Mouse (Mus musculus): ENCODE data around the gene Pck2. TPM values are rescaled to one million over a fixed set of nuclear protein-coding genes. Genes with fewer than 3 reads are reported as not detected.

The Pck2 gene
- polyA plus RNA-seq (2016; fragmentation: Nextera tagmentation; extraction: Ambion mirVana), result 18.3 and 20.0 TPM in 2 replicates

DNA sequence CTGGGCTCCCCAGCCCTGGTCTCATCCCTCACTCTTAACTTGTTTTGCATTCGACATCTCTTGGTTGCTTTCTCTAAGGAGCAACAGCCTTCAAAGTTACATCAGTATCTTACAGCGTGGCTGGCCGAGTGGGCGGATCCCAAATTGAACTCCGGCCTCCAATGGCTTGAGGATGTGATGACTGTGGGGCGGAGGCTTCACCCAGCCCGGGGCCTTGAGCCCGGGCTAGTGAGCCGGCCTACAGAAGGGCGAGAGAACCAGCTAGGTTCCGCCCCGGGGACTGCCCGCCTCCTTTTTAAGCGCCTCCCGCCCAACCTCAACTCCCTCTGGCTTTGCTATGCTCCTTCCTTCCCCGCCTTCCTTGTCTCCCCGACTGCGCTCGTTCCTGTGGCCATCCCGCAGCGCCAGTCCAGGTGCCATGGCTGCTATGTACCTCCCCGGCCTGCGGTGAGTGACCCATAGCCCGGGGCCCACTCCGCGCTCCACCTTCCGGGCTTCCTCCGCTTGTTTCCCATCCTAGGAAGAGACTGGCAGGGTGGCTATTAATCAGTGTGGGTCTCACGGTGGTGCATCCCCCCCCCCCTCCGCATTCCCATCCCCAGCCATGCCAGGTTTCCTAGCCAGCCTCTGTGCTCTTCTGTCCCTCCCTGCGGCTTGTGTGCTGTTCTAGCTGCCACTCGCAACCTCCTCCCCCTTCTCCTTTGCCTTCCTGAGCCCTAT, at the start of gene Pck2:
Pck2 (plus strand) TSS at position 200 of the 720 bp plus-strand sequence.
- peaks cover 25% of the 10 kb centered on the region for H3K4me1 ChIP-seq
- H3K4me3 ChIP-seq, result peak within 1 kb of the TSS; percentile 70
- peak within 1 kb of the TSS; percentile 86 for H3K27ac ChIP-seq
- H3K27me3 ChIP-seq (ENCODE audit: poor library complexity, severe bottlenecking), result peaks cover 11% of the 10 kb centered on the region
- peaks cover 26% of the 10 kb centered on the region for H3K36me3 ChIP-seq (replicated peaks)
- under 1% methylated on average over 31 of the region's 32 CpGs for WGBS
- H3K9me3 ChIP-seq, result no peaks in the 10 kb centered on the region
- DNase-seq (ENCODE audit: extremely low spot score, low spot score), result peak; percentile 78

DNA sequence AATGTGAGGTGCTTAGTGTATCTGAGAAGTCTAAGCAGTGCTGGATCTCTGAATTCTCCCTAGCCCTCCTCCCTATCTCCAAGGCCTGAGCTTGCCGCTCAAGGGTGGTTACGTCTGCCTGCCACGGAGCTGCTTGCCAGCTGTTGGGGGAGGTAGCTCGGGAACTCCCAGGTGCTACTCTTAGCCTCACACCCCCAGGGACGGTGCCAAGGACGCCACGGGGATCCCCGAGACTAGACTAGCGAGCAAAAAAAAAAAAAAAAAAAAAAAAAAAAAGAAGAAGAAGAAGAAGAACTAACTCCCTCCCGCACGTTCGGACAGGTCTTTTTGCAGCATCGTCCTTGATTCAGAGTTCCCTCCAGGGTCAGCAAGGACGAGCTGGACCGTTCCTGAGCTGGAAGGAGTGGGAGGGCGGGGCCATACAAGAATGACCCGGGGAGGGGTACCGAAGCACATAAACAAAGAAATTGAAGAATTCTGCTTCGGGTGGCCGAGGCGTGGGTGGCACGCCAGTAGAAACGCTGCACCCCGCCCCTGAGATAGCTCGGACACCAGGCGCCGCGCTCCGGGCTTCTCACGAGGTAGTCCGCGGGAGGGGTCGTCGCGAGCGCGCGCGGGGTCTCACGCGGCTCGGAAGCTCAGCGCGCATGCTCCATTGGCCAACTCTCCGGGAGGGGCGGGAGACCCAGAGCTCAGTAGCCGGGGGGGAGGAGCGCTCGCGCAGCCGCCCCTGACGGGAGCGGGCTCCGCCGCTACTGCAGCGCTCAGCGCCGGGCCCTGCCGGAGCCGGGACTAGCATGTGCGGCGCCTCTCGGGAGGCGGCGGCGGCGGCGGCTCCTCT, 49.5 kb upstream of the Pck2 start, which contains the start of gene Carmil3:
Carmil3 (plus strand) TSS at position 291 of the 841 bp plus-strand sequence.
- under 1% methylated on average over 67 of the region's 68 CpGs for WGBS
- Histone ChIP-seq H3K36me3 (replicated peaks) (peaks cover 48% of the 10 kb centered on the region), H3K27me3 (ENCODE audit: poor library complexity, severe bottlenecking) (peaks cover 11% of the 10 kb centered on the region; the same call in 1 of the 2 replicates), H3K4me3 (peak within 1 kb of the TSS; percentile 88), H3K4me1 (peaks cover 30% of the 10 kb centered on the region), H3K27ac (peak within 1 kb of the TSS; percentile 92), H3K9me3 (no peaks in the 10 kb centered on the region)
- peak; percentile 76 for DNase-seq (ENCODE audit: extremely low spot score, low spot score)

DNA sequence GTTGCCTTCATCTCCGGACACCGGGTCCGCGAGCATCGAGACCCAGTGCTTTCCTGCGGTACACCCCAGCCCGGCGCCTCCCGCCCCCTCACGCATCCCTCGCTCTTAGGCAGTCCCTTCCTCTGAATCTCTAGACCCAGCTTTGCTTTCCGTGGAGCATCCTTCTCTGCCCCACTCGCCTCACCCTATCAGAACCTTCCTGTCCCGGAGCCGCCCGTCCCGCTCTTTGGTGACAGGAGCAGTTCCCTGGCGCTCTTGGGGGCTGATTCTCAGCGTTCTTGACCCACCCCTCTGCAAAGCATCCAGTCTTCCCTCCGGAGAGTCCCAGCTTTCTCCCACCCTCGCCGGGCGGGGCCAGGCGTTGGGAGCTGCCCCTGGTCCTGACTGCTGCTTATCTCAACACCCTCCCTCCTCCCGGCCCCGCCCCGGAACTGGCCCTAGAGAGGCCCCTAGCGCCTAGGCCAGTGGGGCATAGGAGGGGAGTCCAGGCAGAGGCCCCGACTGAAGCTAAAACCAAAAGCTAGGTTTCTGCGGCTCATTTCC, 48.7 kb upstream of the Pck2 start:
- peak overlapping the region; percentile 88 for H3K4me3 ChIP-seq
- H3K36me3 ChIP-seq (replicated peaks), result peaks cover 49% of the 10 kb centered on the region
- H3K9me3 ChIP-seq, result no peaks in the 10 kb centered on the region
- peak overlapping the region; percentile 92 for H3K27ac ChIP-seq
- peaks cover 30% of the 10 kb centered on the region for H3K4me1 ChIP-seq
- peaks cover 11% of the 10 kb centered on the region; the same call in 1 of the 2 replicates for H3K27me3 ChIP-seq (ENCODE audit: poor library complexity, severe bottlenecking)
- DNase-seq (ENCODE audit: extremely low spot score, low spot score), result peak; percentile 82
- WGBS, result under 1% methylated on average over 30 of the region's 30 CpGs

DNA sequence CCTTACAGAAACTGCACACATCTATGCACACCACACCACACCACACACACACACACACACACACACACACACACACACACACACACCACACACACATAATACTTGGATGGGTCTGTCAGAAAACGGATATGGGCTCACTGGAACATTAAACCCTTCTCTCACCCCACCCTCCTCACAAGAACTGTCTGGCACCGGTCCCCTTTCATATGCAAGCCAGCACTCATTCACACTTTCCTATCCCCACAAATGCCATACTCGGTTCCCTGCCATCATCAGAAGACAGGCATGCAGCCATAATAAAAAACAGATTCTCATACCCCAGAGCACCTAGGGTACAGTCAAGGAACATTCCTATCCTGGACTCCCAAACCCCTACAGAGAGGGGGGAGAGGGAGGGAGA, 48.0 kb upstream of the Pck2 start:
- Histone ChIP-seq H3K27me3 (ENCODE audit: poor library complexity, severe bottlenecking) (peaks cover 11% of the 10 kb centered on the region; the same call in 1 of the 2 replicates), H3K27ac (peak overlapping the region; percentile 92), H3K4me3 (peak overlapping the region; percentile 88), H3K9me3 (no peaks in the 10 kb centered on the region), H3K36me3 (replicated peaks) (peaks cover 51% of the 10 kb centered on the region), H3K4me1 (peaks cover 31% of the 10 kb centered on the region)
- DNase-seq (ENCODE audit: extremely low spot score, low spot score), result no peak
- WGBS, result 54% methylated on average over 3 of the region's 3 CpGs

DNA sequence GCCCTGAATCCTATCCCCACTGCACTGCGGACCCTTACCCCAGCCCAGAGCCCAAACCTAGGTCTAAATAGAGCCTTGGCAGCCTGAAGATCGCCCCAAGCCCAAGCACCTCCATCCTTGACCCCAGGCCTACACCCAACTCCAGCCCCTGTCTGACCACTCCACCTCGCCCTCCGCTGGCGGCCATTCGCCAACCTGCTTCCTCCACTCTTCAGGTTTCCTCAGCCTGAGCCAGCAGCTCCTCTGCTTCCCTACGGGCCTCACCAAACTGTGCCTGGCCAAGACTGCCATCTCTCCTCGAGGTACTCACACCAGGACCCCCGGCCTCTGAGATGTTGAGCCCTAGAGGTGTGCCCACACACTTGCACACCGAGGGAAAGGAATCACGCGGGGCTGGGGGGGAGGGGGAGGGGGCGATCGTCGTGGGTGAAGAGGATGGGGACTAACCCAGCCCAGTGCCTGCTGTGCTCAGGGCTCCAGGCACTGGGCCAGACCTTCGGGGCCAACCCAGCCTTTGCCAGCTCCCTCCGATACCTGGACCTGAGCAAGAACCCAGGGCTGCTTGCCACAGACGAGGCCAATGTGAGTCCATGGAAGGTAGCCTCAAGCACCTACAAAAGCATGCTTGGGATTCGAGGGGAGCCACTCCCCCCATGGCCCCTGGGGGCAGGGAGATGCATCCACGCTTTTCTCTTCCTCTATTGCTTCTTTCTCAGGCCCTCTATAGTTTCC, 44.4 kb upstream of the Pck2 start:
- no peak for DNase-seq (ENCODE audit: extremely low spot score, low spot score)
- Histone ChIP-seq H3K4me1 (peaks cover 26% of the 10 kb centered on the region), H3K27me3 (ENCODE audit: poor library complexity, severe bottlenecking) (peaks cover 3% of the 10 kb centered on the region; the same call in 1 of the 2 replicates), H3K4me3 (no peak overlapping the region), H3K36me3 (replicated peaks) (peaks cover 62% of the 10 kb centered on the region), H3K27ac (no peak overlapping the region), H3K9me3 (no peaks in the 10 kb centered on the region)
- WGBS, result 76% methylated on average over 19 of the region's 20 CpGs

DNA sequence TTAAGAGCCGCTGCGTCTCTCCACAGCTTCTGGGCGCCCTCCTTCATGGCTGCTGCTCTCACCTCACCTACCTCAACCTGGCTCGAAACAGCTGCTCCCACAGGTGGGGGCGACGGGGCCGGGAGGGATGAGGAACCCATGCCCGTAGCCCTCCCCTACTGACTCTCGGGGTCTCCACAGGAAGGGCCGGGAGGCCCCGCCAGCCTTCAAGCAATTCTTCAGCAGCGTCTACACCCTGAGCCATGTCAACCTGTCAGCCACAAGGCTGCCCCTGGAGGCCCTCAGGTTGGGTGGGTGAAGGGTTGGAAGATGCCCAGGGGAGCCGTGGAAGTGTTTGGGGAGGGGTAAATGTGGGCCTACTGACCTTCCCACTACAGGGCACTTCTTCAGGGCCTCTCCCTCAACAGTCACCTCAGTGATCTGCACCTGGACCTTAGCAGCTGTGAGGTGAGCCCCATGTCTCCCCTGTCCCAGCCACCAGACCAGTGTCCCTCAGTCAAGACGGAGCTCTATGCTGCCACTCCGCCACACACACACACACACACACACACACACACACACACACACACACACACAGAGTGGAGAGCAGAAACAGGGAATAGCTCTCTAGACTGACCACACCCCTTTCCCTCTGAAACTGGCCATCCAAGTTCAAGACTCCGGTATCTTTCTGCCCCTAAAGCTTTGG, 43.2 kb upstream of the Pck2 start:
- Histone ChIP-seq H3K27ac (no peak overlapping the region), H3K36me3 (replicated peaks) (peaks cover 71% of the 10 kb centered on the region), H3K27me3 (ENCODE audit: poor library complexity, severe bottlenecking) (peaks cover 3% of the 10 kb centered on the region; the same call in 1 of the 2 replicates), H3K9me3 (no peaks in the 10 kb centered on the region), H3K4me1 (peaks cover 13% of the 10 kb centered on the region), H3K4me3 (0 out of 2 replicates have a peak overlapping the region, but pooled peaks have one; percentile 5)
- no peak for DNase-seq (ENCODE audit: extremely low spot score, low spot score)
- WGBS, result 75% methylated on average over 15 of the region's 16 CpGs

DNA sequence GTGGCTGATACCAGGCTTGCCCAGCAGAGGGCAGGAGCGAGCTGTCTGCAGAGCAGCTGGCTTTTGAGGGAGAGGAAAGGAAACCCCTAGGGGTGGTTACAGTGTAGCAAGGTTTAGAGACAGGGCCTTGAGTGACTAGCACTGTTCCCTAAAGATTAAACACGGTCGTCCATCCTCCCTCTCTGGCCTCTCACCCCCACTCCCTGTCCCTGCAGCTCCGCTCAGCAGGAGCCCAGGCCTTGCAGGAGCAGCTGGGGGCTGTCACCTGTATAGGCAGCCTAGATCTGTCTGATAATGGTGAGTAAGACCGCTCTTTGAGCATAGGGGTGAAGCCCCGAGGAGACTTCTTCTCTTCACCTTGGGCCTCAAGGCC, 42.6 kb upstream of the Pck2 start:
- no peaks in the 10 kb centered on the region for H3K9me3 ChIP-seq
- peaks cover 76% of the 10 kb centered on the region for H3K36me3 ChIP-seq (replicated peaks)
- H3K27me3 ChIP-seq (ENCODE audit: poor library complexity, severe bottlenecking), result peaks cover 3% of the 10 kb centered on the region; the same call in 1 of the 2 replicates
- 0 out of 2 replicates have a peak overlapping the region, but pooled peaks have one; percentile 5 for H3K4me3 ChIP-seq
- 37% methylated on average over 6 of the region's 6 CpGs for WGBS
- DNase-seq (ENCODE audit: extremely low spot score, low spot score), result peak; percentile 85
- peaks cover 8% of the 10 kb centered on the region; the same call in 1 of the 2 replicates for H3K4me1 ChIP-seq
- peak overlapping the region; percentile 60; the same call in 1 of the 2 replicates for H3K27ac ChIP-seq

DNA sequence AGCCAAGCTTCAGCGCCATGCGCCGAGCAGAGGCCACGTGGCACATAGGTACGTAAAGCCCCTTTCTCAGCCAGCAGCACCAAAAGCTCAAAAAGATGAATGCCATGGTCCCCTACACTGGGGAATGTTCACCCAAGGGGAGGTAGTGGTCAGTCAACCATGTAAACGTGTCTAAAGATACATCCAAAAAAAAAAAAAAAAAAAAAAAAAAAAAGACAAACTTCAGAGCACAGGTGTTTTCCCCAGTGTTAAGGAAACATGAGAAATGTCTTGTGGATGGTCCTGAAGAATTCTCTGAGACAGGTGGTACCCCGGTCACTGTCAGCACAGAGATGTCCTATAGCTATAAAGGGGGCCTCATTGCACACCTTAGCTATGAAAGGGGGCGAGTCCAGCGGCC, 34.5 kb upstream of the Pck2 start:
- H3K4me1 ChIP-seq, result peaks cover 5% of the 10 kb centered on the region; the same call in 1 of the 2 replicates
- H3K9me3 ChIP-seq, result no peaks in the 10 kb centered on the region
- DNase-seq (ENCODE audit: extremely low spot score, low spot score), result no peak
- no peak overlapping the region for H3K27ac ChIP-seq
- peaks cover 24% of the 10 kb centered on the region for H3K36me3 ChIP-seq (replicated peaks)
- WGBS, result 88% methylated on average over 9 of the region's 9 CpGs
- no peak overlapping the region for H3K4me3 ChIP-seq
- H3K27me3 ChIP-seq (ENCODE audit: poor library complexity, severe bottlenecking), result peaks cover 3% of the 10 kb centered on the region; the same call in 1 of the 2 replicates

DNA sequence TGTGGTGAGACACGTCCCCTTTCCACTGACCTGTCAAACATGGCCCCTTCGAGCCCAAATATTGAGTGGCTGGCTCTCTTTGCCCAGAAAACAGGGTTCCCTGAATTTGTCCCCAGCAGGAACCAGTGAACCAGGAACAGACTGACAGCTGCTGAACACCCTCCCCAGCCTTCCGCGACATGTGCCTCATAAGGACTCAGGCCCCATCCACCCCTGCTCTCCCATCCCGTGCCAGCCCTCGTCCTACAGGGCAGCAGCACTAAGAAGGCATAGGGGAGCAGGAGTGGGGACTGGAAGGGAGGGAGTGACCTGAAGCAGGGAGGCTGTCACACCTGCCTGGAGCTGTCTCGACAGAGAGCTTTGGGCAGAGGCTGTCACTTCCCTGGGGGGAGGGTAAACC, 32.3 kb upstream of the Pck2 start:
- no peak overlapping the region for H3K4me3 ChIP-seq
- no peak for DNase-seq (ENCODE audit: extremely low spot score, low spot score)
- no peak overlapping the region for H3K27ac ChIP-seq
- no peaks in the 10 kb centered on the region for H3K9me3 ChIP-seq
- H3K36me3 ChIP-seq (replicated peaks), result peaks cover 6% of the 10 kb centered on the region; the same call in 1 of the 2 replicates
- WGBS, result 64% methylated on average over 7 of the region's 7 CpGs
- H3K27me3 ChIP-seq (ENCODE audit: poor library complexity, severe bottlenecking), result peaks cover 19% of the 10 kb centered on the region
- peaks cover 13% of the 10 kb centered on the region; the same call in 1 of the 2 replicates for H3K4me1 ChIP-seq

DNA sequence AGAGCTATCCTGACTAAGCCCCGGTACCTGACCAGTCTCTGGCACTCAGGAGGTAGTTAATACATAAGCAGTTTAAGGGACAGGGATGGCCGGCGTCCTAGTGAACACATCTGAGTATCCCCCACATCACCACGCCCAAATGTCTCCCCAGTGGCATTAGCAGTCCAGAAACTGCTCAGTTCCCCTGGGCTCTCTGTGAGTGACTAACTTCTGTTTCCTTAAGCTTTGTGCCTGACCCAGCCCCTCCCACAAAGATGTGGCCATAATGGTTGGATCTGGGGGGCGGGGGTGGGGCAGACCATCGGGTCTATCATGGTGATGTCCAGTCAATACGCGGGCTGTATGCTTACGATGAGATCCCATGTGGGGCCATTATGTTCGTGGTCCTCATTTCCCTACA, 30.5 kb upstream of the Pck2 start:
- Histone ChIP-seq H3K4me3 (no peak overlapping the region), H3K36me3 (replicated peaks) (no peaks in the 10 kb centered on the region), H3K4me1 (peaks cover 13% of the 10 kb centered on the region; the same call in 1 of the 2 replicates), H3K9me3 (no peaks in the 10 kb centered on the region), H3K27me3 (ENCODE audit: poor library complexity, severe bottlenecking) (peaks cover 22% of the 10 kb centered on the region), H3K27ac (no peak overlapping the region)
- no peak for DNase-seq (ENCODE audit: extremely low spot score, low spot score)
- 86% methylated on average over 10 of the region's 10 CpGs for WGBS

DNA sequence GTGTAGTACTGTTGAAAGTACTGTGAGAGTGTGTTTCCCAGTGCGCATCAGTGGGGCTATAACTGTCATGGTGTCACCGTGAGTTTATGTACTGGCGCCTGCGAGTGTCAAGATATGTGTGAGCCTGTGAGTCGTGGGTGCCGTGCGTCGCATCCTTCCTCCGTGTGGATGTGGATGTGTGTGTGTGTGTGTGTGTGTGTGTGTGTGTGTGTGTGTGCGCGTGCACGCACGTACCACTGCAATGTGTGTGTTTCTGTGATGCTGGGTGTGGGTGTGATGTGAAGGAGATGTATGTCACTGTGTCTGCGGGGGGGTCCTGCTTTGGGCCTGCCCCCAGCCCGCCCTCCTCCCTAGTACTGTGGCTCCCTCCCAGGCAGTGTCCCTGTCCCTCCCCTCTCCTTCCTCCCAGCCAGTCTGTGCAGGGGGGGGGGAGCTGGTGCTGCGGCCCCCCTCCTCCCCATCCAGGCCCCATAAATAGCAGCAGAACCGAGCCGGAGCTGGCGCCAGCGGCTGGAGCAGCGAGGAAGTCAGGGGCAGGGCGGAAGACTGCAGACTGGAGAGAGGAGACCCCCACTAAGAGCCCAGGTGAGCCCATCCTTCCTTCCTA, 29.8 kb upstream of the Pck2 start, which contains the start of gene Cpne6:
Cpne6 (plus strand) TSS at position 321 of the 607 bp plus-strand sequence.
- Histone ChIP-seq H3K4me1 (peaks cover 13% of the 10 kb centered on the region; the same call in 1 of the 2 replicates), H3K4me3 (no peak within 1 kb of the TSS), H3K9me3 (no peaks in the 10 kb centered on the region), H3K36me3 (replicated peaks) (no peaks in the 10 kb centered on the region), H3K27ac (0 out of 2 replicates have a peak within 1 kb of the TSS, but pooled peaks have one; percentile 15), H3K27me3 (ENCODE audit: poor library complexity, severe bottlenecking) (peaks cover 22% of the 10 kb centered on the region)
- 76% methylated on average over 21 of the region's 22 CpGs for WGBS
- no peak for DNase-seq (ENCODE audit: extremely low spot score, low spot score)

Data from forebrain, embryonic 10.5 days (tissue).